Mouse (Mus musculus) E14TG2a.4 (cell line): ENCODE results near the gene Rab31.

Source experiments
- H3K27me3 ChIP-seq: 2 replicates; pipeline ENCODE4 v1.6.1; 2014; ENCODE audit warnings: low read length, control low read depth; ENCODE audit not compliant: insufficient read depth
- H3K36me3 ChIP-seq: 2 replicates; pipeline ENCODE4 v1.6.1; 2014; ENCODE audit warnings: low read length, control low read depth; ENCODE audit not compliant: insufficient read depth
- H3K4me1 ChIP-seq: replicated peaks from 2 replicates; pipeline ENCODE4 v1.6.1; 2014; ENCODE audit warnings: low read depth, low read length, control low read depth
- H3K4me3 ChIP-seq: replicated peaks from 2 replicates; pipeline ENCODE4 v1.5.1; 2014; ENCODE audit warnings: mild to moderate bottlenecking, low read length
- H3K9me3 ChIP-seq: 2 replicates; pipeline ENCODE4 v1.6.1; 2014; ENCODE audit warnings: low read length, control low read depth
- CTCF ChIP-seq: conservative IDR thresholded peaks from 2 replicates; pipeline ENCODE4 v1.5.1; 2014; ENCODE audit warnings: low read length
- NANOG ChIP-seq: IDR thresholded peaks from 2 replicates; pipeline ENCODE4 v1.6.1; 2014; ENCODE audit warnings: borderline replicate concordance, low read length, mixed read lengths
- POU5F1 ChIP-seq: IDR thresholded peaks from 2 replicates; pipeline ENCODE4 v1.6.1; 2014; ENCODE audit warnings: low read length, borderline replicate concordance

Gene Rab31

GRCm38 (mm10) chr17:65748997-65749396, 23.6 kb downstream of the Rab31 start:
- Histone ChIP-seq H3K4me3 (no peak overlapping the region), H3K36me3 (no peaks in the 10 kb centered on the region), H3K9me3 (no peaks in the 10 kb centered on the region), H3K4me1 (peaks cover 36% of the 10 kb centered on the region), H3K27me3 (no peaks in the 10 kb centered on the region)
- no peak for TF ChIP-seq POU5F1
- TF ChIP-seq CTCF, result no peak
- TF ChIP-seq NANOG, result no peak

GRCm38 (mm10) chr17:65746314-65746713, 26.2 kb downstream of the Rab31 start:
- Histone ChIP-seq H3K27me3 (no peaks in the 10 kb centered on the region), H3K9me3 (peaks cover 1% of the 10 kb centered on the region; the same call in 1 of the 2 replicates), H3K4me3 (peak overlapping the region; percentile 32), H3K4me1 (peaks cover 59% of the 10 kb centered on the region), H3K36me3 (no peaks in the 10 kb centered on the region)
- TF ChIP-seq POU5F1 (no peak), CTCF (no peak), NANOG (no peak)

- TF ChIP-seq POU5F1 (no peak), NANOG (peak; percentile 30; the same call in 1 of the 2 replicates)
- Histone ChIP-seq H3K9me3 (peaks cover 15% of the 10 kb centered on the region; the same call in 1 of the 2 replicates), H3K4me3 (peak overlapping the region; percentile 35), H3K36me3 (no peaks in the 10 kb centered on the region), H3K4me1 (peaks cover 67% of the 10 kb centered on the region), H3K27me3 (no peaks in the 10 kb centered on the region)
Observed at GRCm38 (mm10) chr17:65743664-65744330, 28.8 kb downstream of the Rab31 start.

GRCm38 (mm10) chr17:65742969-65743368, 29.6 kb downstream of the Rab31 start:
- no peak overlapping the region for H3K4me3 ChIP-seq
- no peaks in the 10 kb centered on the region for H3K36me3 ChIP-seq
- TF ChIP-seq POU5F1 (no peak), NANOG (no peak)
- no peaks in the 10 kb centered on the region for H3K27me3 ChIP-seq
- H3K9me3 ChIP-seq, result peaks cover 15% of the 10 kb centered on the region; the same call in 1 of the 2 replicates
- peaks cover 70% of the 10 kb centered on the region for H3K4me1 ChIP-seq

GRCm38 (mm10) chr17:65742245-65742905, 30.2 kb downstream of the Rab31 start:
- TF ChIP-seq NANOG (no peak), CTCF (no peak), POU5F1 (no peak)
- Histone ChIP-seq H3K4me3 (no peak overlapping the region), H3K4me1 (peaks cover 73% of the 10 kb centered on the region), H3K9me3 (peaks cover 15% of the 10 kb centered on the region; the same call in 1 of the 2 replicates), H3K36me3 (no peaks in the 10 kb centered on the region), H3K27me3 (no peaks in the 10 kb centered on the region)

- Histone ChIP-seq H3K4me1 (peaks cover 74% of the 10 kb centered on the region), H3K36me3 (no peaks in the 10 kb centered on the region), H3K4me3 (no peak overlapping the region), H3K9me3 (peaks cover 15% of the 10 kb centered on the region; the same call in 1 of the 2 replicates), H3K27me3 (no peaks in the 10 kb centered on the region)
- TF ChIP-seq POU5F1, result no peak
- TF ChIP-seq CTCF, result no peak
- TF ChIP-seq NANOG, result no peak
Observed at GRCm38 (mm10) chr17:65741565-65741964, 31.0 kb downstream of the Rab31 start.

GRCm38 (mm10) chr17:65739874-65740725, 32.5 kb downstream of the Rab31 start:
- peaks cover 15% of the 10 kb centered on the region; the same call in 1 of the 2 replicates for H3K9me3 ChIP-seq
- no peaks in the 10 kb centered on the region for H3K36me3 ChIP-seq
- no peaks in the 10 kb centered on the region for H3K27me3 ChIP-seq
- peaks cover 65% of the 10 kb centered on the region for H3K4me1 ChIP-seq
- no peak overlapping the region for H3K4me3 ChIP-seq
- TF ChIP-seq CTCF (no peak), POU5F1 (no peak), NANOG (no peak)

GRCm38 (mm10) chr17:65737622-65738021, 34.9 kb downstream of the Rab31 start:
- peaks cover 60% of the 10 kb centered on the region for H3K4me1 ChIP-seq
- peaks cover 15% of the 10 kb centered on the region; the same call in 1 of the 2 replicates for H3K9me3 ChIP-seq
- no peaks in the 10 kb centered on the region for H3K36me3 ChIP-seq
- H3K4me3 ChIP-seq, result no peak overlapping the region
- TF ChIP-seq NANOG, result no peak
- TF ChIP-seq CTCF, result no peak
- no peak for TF ChIP-seq POU5F1
- no peaks in the 10 kb centered on the region for H3K27me3 ChIP-seq
